Mouse (Mus musculus): ENCODE data around the gene Vps25.

GRCm38 (mm10) chr11:101245071-101245470 is 8.4 kb upstream of the Vps25 start:
- TF ChIP-seq POLR2A (IDR thresholded peaks at IDR 0.05; ENCODE audit: extremely low read depth, insufficient read depth, low read length) (no peak), CTCF (IDR thresholded peaks at IDR 0.05; ENCODE audit: extremely low read depth, insufficient read depth, low read length) (no peak)
